In the genomic region with DNA sequence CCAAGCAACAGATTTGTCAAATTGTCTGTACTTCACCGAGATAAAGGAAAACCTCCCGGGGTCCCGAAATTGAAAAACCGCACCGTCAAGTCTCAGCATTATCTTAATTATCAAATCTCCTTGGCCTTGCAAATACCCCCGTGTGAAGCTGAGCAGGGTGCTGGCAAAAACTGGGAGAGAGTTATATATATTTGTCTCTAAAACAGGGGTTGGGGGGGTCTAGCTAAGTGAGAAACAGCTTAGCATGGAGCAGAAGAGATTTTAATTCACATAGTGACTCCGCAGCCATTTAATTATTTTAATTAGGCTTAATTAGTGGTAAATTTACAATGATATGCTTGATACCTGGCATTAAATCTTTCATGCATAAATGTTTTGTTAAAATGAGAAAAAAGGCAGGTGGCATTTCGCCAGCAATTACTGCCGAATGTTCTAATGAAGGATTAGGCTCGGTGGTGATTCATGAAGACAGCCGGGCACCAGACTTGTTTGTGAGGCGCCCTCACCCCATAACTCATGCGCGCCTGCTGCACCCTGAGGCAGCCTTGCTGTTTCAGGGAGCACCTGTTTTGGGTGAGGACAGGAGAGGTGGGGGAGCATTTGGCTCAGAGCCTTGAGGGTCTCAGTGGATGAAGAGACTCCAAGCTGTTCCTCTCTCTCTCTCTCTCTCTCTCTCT, we compare ENCODE assay signal across 9 mouse cellular contexts.
DNase-seq lines count a peak whose midpoint lies in the region; ATAC-seq and TF ChIP-seq lines count a peak whose summit lies in the region.
"Had no signal": no experiment of that assay in that cellular context is flagged by ENCODE, and none has a peak within 500 bp of the region (broad histone marks: within the 10 kb centered on the region; RNA-seq: fewer than 3 reads in every experiment).

No protein-coding gene starts in this region.

- no peaks in the 10 kb centered on the region for H3K36me3 ChIP-seq in kidney, postnatal 0 days (ENCODE audit: insufficient read depth, low read length)
- no peaks in the 10 kb centered on the region for H3K36me3 ChIP-seq in embryonic facial prominence, embryonic 13.5 days
- H3K36me3 ChIP-seq in hindbrain, postnatal 0 days (ENCODE audit: insufficient read depth, low read length): no peaks in the 10 kb centered on the region
- H3K36me3 ChIP-seq in midbrain, embryonic 14.5 days (ENCODE audit: control insufficient read depth, insufficient read depth, low read length): no peaks in the 10 kb centered on the region
- H3K36me3 ChIP-seq in heart, embryonic 12.5 days: no peaks in the 10 kb centered on the region
- H3K36me3 ChIP-seq in heart, adult 2 months (ENCODE audit: control insufficient read depth, insufficient read depth, low read length): no peaks in the 10 kb centered on the region

- H3K4me2 ChIP-seq in kidney, postnatal 0 days (ENCODE audit: low read length): peak overlapping the region; percentile 17; the same call in 1 of the 2 replicates
- peak overlapping the region; percentile 46 for H3K4me2 ChIP-seq in embryonic facial prominence, embryonic 13.5 days
- H3K4me2 ChIP-seq in hindbrain, postnatal 0 days (ENCODE audit: low read depth, low read length): 0 out of 2 replicates have a peak overlapping the region, but pooled peaks have one; percentile 11
- H3K4me2 ChIP-seq in midbrain, embryonic 14.5 days (ENCODE audit: low read length): peak overlapping the region; percentile 35
- no peak overlapping the region for H3K4me2 ChIP-seq in heart, embryonic 12.5 days

- intact Hi-C loops in heart, adult 2 months (cut with DNase I): no loop called here

- no peak overlapping the region for H3K9ac ChIP-seq in kidney, postnatal 0 days (ENCODE audit: low read depth, low read length)
- no peak overlapping the region for H3K9ac ChIP-seq in embryonic facial prominence, embryonic 13.5 days
- H3K9ac ChIP-seq in hindbrain, postnatal 0 days (replicated peaks; ENCODE audit: low read length): no peak overlapping the region
- H3K9ac ChIP-seq in midbrain, embryonic 14.5 days (replicated peaks; ENCODE audit: low read length): no peak overlapping the region
- H3K9ac ChIP-seq in heart, embryonic 12.5 days: no peak overlapping the region
- no peak overlapping the region for H3K9ac ChIP-seq in heart, adult 2 months (ENCODE audit: low read depth, low read length)

- DNase-seq in kidney, postnatal 0 days (ENCODE audit: low spot score): no peak
- DNase-seq in kidney, adult 18-20 months: no peak
- peak; percentile 63 for DNase-seq in hindbrain, postnatal 0 days (ENCODE audit: low spot score)
- DNase-seq in midbrain, embryonic 14.5 days: peak; percentile 82
- DNase-seq in heart, adult 2 months: no peak
- DNase-seq: liver had no signal

- TF ChIP-seq POLR2A in heart, adult 2 months (IDR thresholded peaks at IDR 0.05; ENCODE audit: insufficient read depth, low read depth, low read length): no peak

- H3K4me1 ChIP-seq in kidney, postnatal 0 days (replicated peaks; ENCODE audit: insufficient read depth, low read length): no peaks in the 10 kb centered on the region; the same call in 1 of the 2 replicates
- H3K4me1 ChIP-seq in embryonic facial prominence, embryonic 13.5 days: peaks cover 22% of the 10 kb centered on the region
- peaks cover 11% of the 10 kb centered on the region; the same call in 1 of the 2 replicates for H3K4me1 ChIP-seq in hindbrain, postnatal 0 days (ENCODE audit: insufficient read depth, low read length)
- peaks cover 17% of the 10 kb centered on the region for H3K4me1 ChIP-seq in midbrain, embryonic 14.5 days (ENCODE audit: control insufficient read depth, insufficient read depth, low read length)
- peaks cover 7% of the 10 kb centered on the region; the same call in 1 of the 2 replicates for H3K4me1 ChIP-seq in heart, embryonic 12.5 days (replicated peaks)
- H3K4me1 ChIP-seq in heart, adult 2 months (ENCODE audit: control insufficient read depth, insufficient read depth, low read length): no peaks in the 10 kb centered on the region

- no peak for TF ChIP-seq CTCF in kidney, postnatal 0 days (IDR thresholded peaks at IDR 0.05; ENCODE audit: low read depth)
- TF ChIP-seq CTCF in hindbrain, postnatal 0 days (IDR thresholded peaks at IDR 0.05; ENCODE audit: low read depth): no peak
- no peak for TF ChIP-seq CTCF in heart, adult 2 months (IDR thresholded peaks at IDR 0.05)

- H3K9me3 ChIP-seq in kidney, postnatal 0 days (replicated peaks; ENCODE audit: low read length): no peaks in the 10 kb centered on the region
- no peaks in the 10 kb centered on the region for H3K9me3 ChIP-seq in embryonic facial prominence, embryonic 13.5 days
- H3K9me3 ChIP-seq in hindbrain, postnatal 0 days (ENCODE audit: low read length): no peaks in the 10 kb centered on the region
- H3K9me3 ChIP-seq in midbrain, embryonic 14.5 days (ENCODE audit: control insufficient read depth, low read length): no peaks in the 10 kb centered on the region
- no peaks in the 10 kb centered on the region for H3K9me3 ChIP-seq in heart, embryonic 12.5 days (replicated peaks)

- no peak for TF ChIP-seq EP300 in heart, adult 2 months (IDR thresholded peaks at IDR 0.05; ENCODE audit: insufficient read depth, low read depth, low read length)

- H3K4me3 ChIP-seq in kidney, postnatal 0 days (replicated peaks; ENCODE audit: low read depth, low read length): no peak overlapping the region
- H3K4me3 ChIP-seq in embryonic facial prominence, embryonic 13.5 days: no peak overlapping the region
- H3K4me3 ChIP-seq in hindbrain, postnatal 0 days (ENCODE audit: low read length): no peak overlapping the region
- no peak overlapping the region for H3K4me3 ChIP-seq in midbrain, embryonic 14.5 days (replicated peaks; ENCODE audit: low read depth, low read length)
- no peak overlapping the region for H3K4me3 ChIP-seq in heart, embryonic 12.5 days
- H3K4me3 ChIP-seq in heart, adult 2 months: no peak overlapping the region

- 14% methylated on average over 14 of the region's 14 CpGs for WGBS in kidney, postnatal 0 days
- WGBS in embryonic facial prominence, embryonic 13.5 days: 14% methylated on average over 14 of the region's 14 CpGs
- 9% methylated on average over 14 of the region's 14 CpGs for WGBS in hindbrain, postnatal 0 days
- 10% methylated on average over 14 of the region's 14 CpGs for WGBS in midbrain, embryonic 14.5 days
- WGBS in heart, embryonic 12.5 days: 28% methylated on average over 14 of the region's 14 CpGs
- WGBS in heart, adult 2 months: 40% methylated on average over 14 of the region's 14 CpGs

- peaks cover 16% of the 10 kb centered on the region; the same call in 1 of the 2 replicates for H3K27me3 ChIP-seq in kidney, postnatal 0 days (ENCODE audit: insufficient read depth, low read length)
- H3K27me3 ChIP-seq in embryonic facial prominence, embryonic 13.5 days: peaks cover 32% of the 10 kb centered on the region
- H3K27me3 ChIP-seq in hindbrain, postnatal 0 days (ENCODE audit: insufficient read depth, low read length): 0 out of 2 replicates have a peak, but pooled peaks cover 10% of the 10 kb centered on the region
- no peaks in the 10 kb centered on the region for H3K27me3 ChIP-seq in midbrain, embryonic 14.5 days (ENCODE audit: control insufficient read depth, insufficient read depth, low read length)
- peaks cover 53% of the 10 kb centered on the region for H3K27me3 ChIP-seq in heart, embryonic 12.5 days (replicated peaks)
- H3K27me3 ChIP-seq in heart, adult 2 months (ENCODE audit: control insufficient read depth, insufficient read depth, low read length): peaks cover 10% of the 10 kb centered on the region; the same call in 1 of the 2 replicates

- ATAC-seq in kidney, postnatal 0 days (replicated peaks; ENCODE audit: low FRiP score, low read depth): no peak
- ATAC-seq in embryonic facial prominence, embryonic 13.5 days (ENCODE audit: insufficient number of reproducible peaks, insufficient read depth, low FRiP score, low TSS enrichment, low read depth): no peak
- no peak for ATAC-seq in hindbrain, postnatal 0 days
- ATAC-seq in midbrain, embryonic 14.5 days (ENCODE audit: low FRiP score, low TSS enrichment): peak; percentile 66
- no peak for ATAC-seq in heart, embryonic 12.5 days (ENCODE audit: insufficient number of reproducible peaks, low FRiP score)
- no peak for ATAC-seq in erythroid progenitor cell, adult 5-6 weeks (replicated peaks; ENCODE audit: low FRiP score, poor library complexity, severe bottlenecking)

- no peak overlapping the region for H3K27ac ChIP-seq in kidney, postnatal 0 days
- no peak overlapping the region for H3K27ac ChIP-seq in embryonic facial prominence, embryonic 13.5 days
- no peak overlapping the region for H3K27ac ChIP-seq in hindbrain, postnatal 0 days
- peak overlapping the region; percentile 60; the same call in 1 of the 2 replicates for H3K27ac ChIP-seq in midbrain, embryonic 14.5 days (replicated peaks; ENCODE audit: low read depth, low read length)
- no peak overlapping the region for H3K27ac ChIP-seq in heart, embryonic 12.5 days (ENCODE audit: poor library complexity, severe bottlenecking)
- H3K27ac ChIP-seq in heart, adult 2 months: no peak overlapping the region

- no peaks in the 10 kb centered on the region for H3K79me2 ChIP-seq in heart, adult 2 months (replicated peaks; ENCODE audit: control insufficient read depth, insufficient read depth, low read length)

Comparison
In these comparisons a context has a peak if more than half of its experiments do, and no peak if none do; other contexts are left out.
1. DNase-seq: peak in hindbrain, postnatal 0 days (single experiment) and midbrain, embryonic 14.5 days (single experiment); none in kidney, postnatal 0 days (single experiment), kidney, adult 18-20 months (single experiment) and heart, adult 2 months (0 of 2).